Mouse (Mus musculus) brain, embryonic 14.5 days (tissue): ENCODE measurements around the gene Atf2. TPM values are rescaled to one million over a fixed set of nuclear protein-coding genes. Genes with fewer than 3 reads are reported as not detected.
A peak's percentile ranks its signal among the peaks of the same experiment; 100 is the strongest.
"Not testable (repeated sequence)": the region's sequence is repeated elsewhere in the genome, so short reads cannot be mapped to it uniquely, and the experiment has no call there.

ENCODE experiments used
- DNase-seq: peaks from one replicate; pipeline ENCODE4 v3.0.0-alpha.2; 2011; ENCODE audit warnings: low read depth
- CTCF ChIP-seq: fragments of 200-500 bp; IDR thresholded peaks from 2 replicates; pipeline ENCODE4 v1.5.1; 2012; ENCODE audit warnings: inconsistent platforms, mild to moderate bottlenecking, moderate library complexity, borderline replicate concordance; ENCODE audit not compliant: insufficient read depth, insufficient read length; ENCODE audit errors: extremely low read depth
- POLR2A ChIP-seq: fragments of 200-500 bp; IDR thresholded peaks from 2 replicates; pipeline ENCODE4 v1.6.1; 2012; ENCODE audit warnings: mild to moderate bottlenecking, inconsistent platforms, borderline replicate concordance; ENCODE audit not compliant: poor library complexity, insufficient read depth, insufficient read length, severe bottlenecking; ENCODE audit errors: extremely low read depth
- polyA plus RNA-seq: library from polyadenylated mRNA; depleted of rRNA; stranded (reverse); fragments of >200 nt; gene quantifications from 2 replicates; pipeline ENCODE4 v1.2.3, GENCODE M21; 2012

Gene Atf2
- polyA plus RNA-seq, 1 experiment, result 59.8 TPM

- TF ChIP-seq CTCF (no peak), POLR2A (no peak)
- DNase-seq, result no peak
Observed at GRCm38 (mm10) chr2:73909116-73909515, 16.7 kb upstream of the Atf2 start.

- not testable (repeated sequence) for DNase-seq
Observed at GRCm38 (mm10) chr2:73904679-73905078, 12.2 kb upstream of the Atf2 start.

- TF ChIP-seq POLR2A, result no peak
- no peak for TF ChIP-seq CTCF
Observed at GRCm38 (mm10) chr2:73903536-73903935, 11.1 kb upstream of the Atf2 start.

GRCm38 (mm10) chr2:73902328-73902727, 9.9 kb upstream of the Atf2 start:
- DNase-seq, result not testable (repeated sequence)

More at GRCm38 (mm10) chr2:73903536-73903935, 11.1 kb upstream of the Atf2 start:
- no peak for DNase-seq

GRCm38 (mm10) chr2:73901169-73901568, 8.7 kb upstream of the Atf2 start:
- no peak for DNase-seq
- no peak for TF ChIP-seq POLR2A
- TF ChIP-seq CTCF, result no peak

- TF ChIP-seq CTCF (no peak), POLR2A (no peak)
- DNase-seq, result no peak
Observed at GRCm38 (mm10) chr2:73900364-73900763, 7.9 kb upstream of the Atf2 start.

- not testable (repeated sequence) for DNase-seq
Observed at GRCm38 (mm10) chr2:73896919-73897318, 4.5 kb upstream of the Atf2 start.

DNA sequence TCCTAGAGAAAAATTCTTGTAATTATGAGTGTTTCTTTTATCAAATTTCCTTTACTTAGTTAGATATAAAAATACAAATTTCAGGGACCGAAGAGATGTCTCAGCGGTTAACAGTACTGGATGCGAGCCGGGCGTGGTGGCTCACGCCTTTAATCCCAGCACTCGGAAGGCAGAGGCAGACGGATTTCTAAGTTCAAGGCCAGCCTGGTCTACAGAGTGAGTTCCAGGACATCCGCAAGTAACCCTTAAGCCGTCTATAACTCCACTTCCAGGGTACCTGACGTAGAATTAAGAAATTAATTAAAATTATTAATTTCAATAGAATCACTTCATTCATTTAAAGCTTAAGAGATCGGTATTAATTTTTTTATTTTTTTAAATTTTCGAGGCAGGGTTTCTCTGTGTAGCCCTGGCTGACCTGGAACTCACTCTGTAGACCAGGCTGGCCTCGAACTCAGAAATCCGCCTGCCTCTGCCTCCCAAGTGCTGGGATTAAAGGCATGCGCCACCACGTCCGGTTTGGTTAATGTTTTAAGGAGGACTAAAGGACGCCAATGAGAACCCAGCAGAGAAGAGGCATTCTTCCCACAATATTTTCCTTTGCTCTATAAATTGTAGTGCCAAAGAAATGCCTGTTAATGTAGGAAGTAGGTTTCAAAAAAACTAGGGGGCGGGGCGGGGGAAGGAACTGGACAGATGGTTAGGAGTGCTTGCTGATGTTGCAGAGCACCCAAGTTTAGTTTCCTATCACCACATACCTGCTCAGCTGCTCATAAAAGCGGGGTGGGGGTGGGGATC, 1.2 kb upstream of the Atf2 start:
- TF ChIP-seq POLR2A (no peak), CTCF (no peak)
- DNase-seq, result no peak

- DNase-seq, result no peak
- TF ChIP-seq POLR2A, result no peak
- TF ChIP-seq CTCF, result no peak
Observed at GRCm38 (mm10) chr2:73891701-73892463, 557 bp downstream of the Atf2 start.

DNA sequence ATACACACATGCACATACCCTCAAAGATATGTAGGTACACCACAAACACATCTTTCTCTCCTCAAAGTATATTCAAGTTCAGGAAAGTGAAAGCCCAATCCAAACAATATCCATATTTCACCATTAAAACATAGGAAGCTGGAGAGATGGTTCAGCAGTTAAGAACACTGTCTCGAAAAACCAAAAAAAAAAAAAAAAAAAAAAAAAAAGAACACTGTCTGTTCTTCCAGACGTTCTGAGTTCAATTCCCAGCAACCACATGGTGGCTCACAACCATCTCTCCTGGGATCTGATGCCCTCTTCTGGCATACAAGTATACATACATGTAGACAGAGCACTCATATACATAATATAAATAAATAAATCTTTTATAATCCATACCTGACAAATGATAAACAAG, 6.4 kb downstream of the Atf2 start:
- DNase-seq, result no peak
- TF ChIP-seq POLR2A (no peak), CTCF (no peak)

DNA sequence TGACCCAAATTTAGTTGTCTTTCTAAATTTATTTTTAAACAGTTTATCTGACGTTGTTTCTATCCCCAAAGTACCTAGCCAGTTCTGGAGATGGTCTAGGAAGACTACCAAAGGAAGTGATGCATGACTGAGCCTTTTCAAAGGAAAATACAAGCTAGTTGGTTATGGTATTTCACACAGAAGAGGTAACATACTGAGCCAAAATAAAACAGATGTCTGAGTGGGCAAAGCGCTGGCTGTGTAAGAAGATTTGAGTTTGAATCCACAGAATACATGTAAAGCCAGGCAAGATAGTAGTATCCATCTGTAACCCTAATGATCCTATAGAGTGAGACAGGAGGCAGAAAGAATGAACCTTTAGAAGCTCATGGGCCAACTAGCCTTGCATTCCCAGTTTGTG, 14.5 kb downstream of the Atf2 start:
- TF ChIP-seq CTCF (no peak), POLR2A (no peak)
- no peak for DNase-seq

DNA sequence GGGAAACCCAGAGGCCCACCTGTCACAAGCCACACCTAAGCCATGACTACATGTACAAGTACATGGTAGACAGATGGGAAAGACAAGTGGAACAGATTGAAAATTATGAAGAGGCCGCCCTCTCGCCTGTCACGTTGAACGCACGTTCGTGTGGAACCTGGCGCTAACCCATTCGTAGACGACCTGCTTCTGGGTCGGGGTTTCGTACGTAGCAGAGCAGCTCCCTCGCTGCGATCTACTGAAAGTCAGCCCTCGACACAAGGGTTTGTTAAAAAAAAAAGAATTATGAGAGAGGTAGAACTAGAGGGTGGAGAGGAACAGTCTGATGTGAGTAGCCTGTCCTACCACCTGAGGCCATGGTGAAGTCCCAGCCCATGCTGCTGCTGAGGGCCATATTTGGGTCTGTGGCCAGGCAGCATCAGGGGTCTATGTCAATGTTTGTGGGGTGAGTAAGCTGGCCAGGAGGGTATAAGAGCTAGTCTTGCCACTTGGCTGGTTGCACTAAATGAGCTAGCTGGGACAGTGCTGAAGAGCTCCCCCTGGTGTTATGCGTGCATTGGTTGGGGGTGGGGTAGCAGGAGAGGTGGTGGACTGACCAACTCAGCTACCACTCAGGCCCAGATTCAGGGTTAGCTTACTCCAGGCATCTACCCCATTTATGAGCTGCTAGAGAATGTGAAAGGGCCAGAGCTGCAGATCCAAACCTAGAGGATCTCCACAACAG, 24.5 kb downstream of the Atf2 start:
- DNase-seq, result peak; percentile 2
- TF ChIP-seq POLR2A, result no peak
- TF ChIP-seq CTCF, result peak; percentile 33; the same call in 1 of the 2 replicates
